Mouse (Mus musculus): ENCODE measurements around the gene Pam. TPM values are rescaled to one million over a fixed set of nuclear protein-coding genes. Genes with fewer than 3 reads are reported as not detected.

Pam gene
- polyA plus RNA-seq, 1 experiment from 2014 or later: 65.9 TPM

DNA sequence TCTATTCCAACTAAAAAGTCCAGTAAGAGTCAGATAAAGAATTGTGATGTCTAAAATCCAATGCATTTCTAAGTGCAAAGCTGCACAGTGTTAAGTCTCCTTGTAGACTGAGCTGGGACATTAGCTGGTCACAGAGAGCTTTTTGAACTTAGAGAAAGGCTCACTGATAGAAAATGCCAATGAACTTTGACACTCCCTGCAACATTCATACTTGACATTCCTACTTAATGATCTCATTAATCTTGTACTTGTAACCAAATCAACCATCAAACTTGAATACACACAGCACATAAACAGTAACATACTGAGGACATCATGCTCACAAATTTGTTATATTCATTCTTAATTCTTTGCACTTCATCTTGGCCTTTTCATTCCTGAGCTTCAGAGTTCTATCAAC, 335.6 kb downstream of the Pam start:
- Histone ChIP-seq H3K9ac (ENCODE audit: low read depth, low read length) (no peak overlapping the region), H3K9me3 (ENCODE audit: control insufficient read depth) (no peaks in the 10 kb centered on the region), H3K27ac (ENCODE audit: low read depth, low read length) (no peak overlapping the region), H3K27me3 (replicated peaks; ENCODE audit: control insufficient read depth, insufficient read depth, low read length) (no peaks in the 10 kb centered on the region), H3K36me3 (ENCODE audit: control insufficient read depth, insufficient read depth) (peaks cover 10% of the 10 kb centered on the region), H3K4me1 (replicated peaks; ENCODE audit: control insufficient read depth, insufficient read depth, low read length) (no peaks in the 10 kb centered on the region), H3K4me3 (ENCODE audit: low read depth, low read length) (no peak overlapping the region), H3K4me2 (replicated peaks; ENCODE audit: low read depth) (no peak overlapping the region)
- ATAC-seq: peak; percentile 49
- TF ChIP-seq CTCF (IDR thresholded peaks at IDR 0.05; ENCODE audit: low read depth): no peak

DNA sequence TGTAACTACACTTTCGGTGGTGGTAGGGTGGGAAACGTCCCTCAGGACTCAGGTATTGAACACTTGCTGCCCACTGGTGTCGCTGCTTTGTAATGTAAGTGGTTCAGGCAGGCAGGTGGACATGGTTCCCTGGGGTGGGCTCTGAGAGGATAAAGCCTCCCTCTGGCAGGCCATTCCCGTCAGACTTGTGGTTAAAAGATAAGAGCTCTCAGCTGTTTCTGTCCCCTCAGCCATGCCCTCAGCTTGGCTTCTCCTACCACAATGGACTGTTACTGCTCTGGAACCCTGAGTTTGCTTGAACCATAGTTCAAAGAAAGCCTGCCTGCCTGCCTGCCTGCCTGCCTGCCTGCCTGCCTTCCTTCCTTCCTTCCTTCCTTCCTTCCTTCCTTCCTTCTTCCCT, 341.1 kb downstream of the Pam start:
- WGBS: 81% methylated on average over 4 of the region's 4 CpGs
- no peak for TF ChIP-seq CTCF (IDR thresholded peaks at IDR 0.05; ENCODE audit: low read depth)

DNA sequence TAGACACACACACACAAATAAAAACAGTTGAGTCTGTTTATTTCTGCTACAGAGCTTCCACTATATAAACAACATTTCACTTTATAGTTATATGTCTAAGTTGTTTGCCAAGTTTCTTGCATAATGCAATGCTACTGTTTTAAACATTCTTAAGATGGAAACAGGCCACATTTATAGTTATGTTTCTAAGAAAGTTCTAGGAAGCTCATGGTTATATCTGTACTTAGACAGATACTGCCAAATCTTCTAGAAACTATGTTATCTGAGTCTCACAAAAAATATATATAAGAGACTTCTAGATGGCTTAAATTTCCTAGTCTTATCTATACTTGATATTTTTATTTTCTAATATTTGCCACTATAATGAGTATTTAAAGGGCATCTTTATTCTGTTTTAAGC, 342.2 kb downstream of the Pam start:
- no peak overlapping the region for H3K9ac ChIP-seq (ENCODE audit: low read depth, low read length)
- H3K9me3 ChIP-seq (ENCODE audit: control insufficient read depth): no peaks in the 10 kb centered on the region
- no peak overlapping the region for H3K4me3 ChIP-seq (ENCODE audit: low read depth, low read length)
- H3K27ac ChIP-seq (ENCODE audit: low read depth, low read length): no peak overlapping the region
- ATAC-seq: no peak
- peaks cover 31% of the 10 kb centered on the region for H3K36me3 ChIP-seq (ENCODE audit: control insufficient read depth, insufficient read depth)
- no peaks in the 10 kb centered on the region for H3K4me1 ChIP-seq (replicated peaks; ENCODE audit: control insufficient read depth, insufficient read depth, low read length)
- no peak for TF ChIP-seq CTCF (IDR thresholded peaks at IDR 0.05; ENCODE audit: low read depth)
- no peaks in the 10 kb centered on the region for H3K27me3 ChIP-seq (replicated peaks; ENCODE audit: control insufficient read depth, insufficient read depth, low read length)
- no peak overlapping the region for H3K4me2 ChIP-seq (replicated peaks; ENCODE audit: low read depth)

More for the DNA sequence above, 341.1 kb downstream of the Pam start:
- Histone ChIP-seq H3K4me1 (replicated peaks; ENCODE audit: control insufficient read depth, insufficient read depth, low read length) (no peaks in the 10 kb centered on the region), H3K4me2 (replicated peaks; ENCODE audit: low read depth) (no peak overlapping the region), H3K27ac (ENCODE audit: low read depth, low read length) (no peak overlapping the region), H3K36me3 (ENCODE audit: control insufficient read depth, insufficient read depth) (peaks cover 31% of the 10 kb centered on the region), H3K9me3 (ENCODE audit: control insufficient read depth) (no peaks in the 10 kb centered on the region), H3K9ac (ENCODE audit: low read depth, low read length) (no peak overlapping the region), H3K27me3 (replicated peaks; ENCODE audit: control insufficient read depth, insufficient read depth, low read length) (no peaks in the 10 kb centered on the region), H3K4me3 (ENCODE audit: low read depth, low read length) (no peak overlapping the region)
- no peak for ATAC-seq

DNA sequence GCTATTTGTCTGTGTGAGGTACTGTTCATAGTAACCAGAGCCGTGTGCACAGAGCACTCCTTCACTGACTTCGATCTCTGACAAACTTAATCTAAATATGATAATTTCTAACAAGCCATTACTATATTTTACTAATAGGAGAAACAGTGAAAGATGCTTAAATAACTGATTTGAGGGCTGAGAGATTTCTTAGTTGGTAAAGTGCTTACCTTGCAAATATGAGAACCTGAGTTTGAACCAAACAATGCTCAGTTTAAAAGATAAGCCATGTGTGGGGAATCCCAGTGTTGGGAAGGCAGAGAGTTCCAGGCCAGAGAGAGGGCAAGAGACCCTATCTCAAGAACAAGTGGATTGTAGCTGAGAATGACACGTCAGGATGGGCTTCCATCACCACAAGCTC, 347.3 kb downstream of the Pam start:
- WGBS: 88% methylated on average over 3 of the region's 3 CpGs
- TF ChIP-seq CTCF (IDR thresholded peaks at IDR 0.05; ENCODE audit: low read depth): no peak
- H3K27ac ChIP-seq (ENCODE audit: low read depth, low read length): no peak overlapping the region
- H3K36me3 ChIP-seq (ENCODE audit: control insufficient read depth, insufficient read depth): peaks cover 48% of the 10 kb centered on the region
- no peak overlapping the region for H3K9ac ChIP-seq (ENCODE audit: low read depth, low read length)
- no peaks in the 10 kb centered on the region for H3K4me1 ChIP-seq (replicated peaks; ENCODE audit: control insufficient read depth, insufficient read depth, low read length)
- ATAC-seq: no peak
- H3K27me3 ChIP-seq (replicated peaks; ENCODE audit: control insufficient read depth, insufficient read depth, low read length): no peaks in the 10 kb centered on the region
- no peak overlapping the region for H3K4me3 ChIP-seq (ENCODE audit: low read depth, low read length)
- H3K9me3 ChIP-seq (ENCODE audit: control insufficient read depth): no peaks in the 10 kb centered on the region
- no peak overlapping the region for H3K4me2 ChIP-seq (replicated peaks; ENCODE audit: low read depth)

DNA sequence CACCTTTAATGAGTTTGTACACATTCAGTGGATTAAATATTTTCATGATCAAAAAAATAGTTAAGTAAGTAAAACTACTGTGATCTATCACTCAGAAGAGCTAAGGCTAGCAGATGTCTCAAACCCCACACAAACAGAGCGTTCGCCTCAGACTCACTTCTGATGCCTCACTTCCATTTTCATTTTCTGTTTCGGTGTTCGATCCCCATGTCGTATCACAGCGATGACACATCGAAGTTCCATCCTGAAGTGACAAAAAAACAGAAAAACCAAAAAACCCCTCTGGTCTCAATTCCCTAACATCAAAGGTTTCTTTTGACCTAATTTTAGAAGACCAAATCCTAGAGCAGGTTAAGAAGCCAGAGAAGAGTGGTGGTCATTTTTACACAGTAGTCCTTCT, 349.2 kb downstream of the Pam start:
- Histone ChIP-seq H3K4me3 (ENCODE audit: low read depth, low read length) (no peak overlapping the region), H3K36me3 (ENCODE audit: control insufficient read depth, insufficient read depth) (peaks cover 50% of the 10 kb centered on the region), H3K27ac (ENCODE audit: low read depth, low read length) (no peak overlapping the region), H3K4me1 (replicated peaks; ENCODE audit: control insufficient read depth, insufficient read depth, low read length) (no peaks in the 10 kb centered on the region), H3K9ac (ENCODE audit: low read depth, low read length) (no peak overlapping the region), H3K4me2 (replicated peaks; ENCODE audit: low read depth) (no peak overlapping the region), H3K27me3 (replicated peaks; ENCODE audit: control insufficient read depth, insufficient read depth, low read length) (no peaks in the 10 kb centered on the region), H3K9me3 (ENCODE audit: control insufficient read depth) (no peaks in the 10 kb centered on the region)
- 94% methylated on average over 7 of the region's 7 CpGs for WGBS
- no peak for TF ChIP-seq CTCF (IDR thresholded peaks at IDR 0.05; ENCODE audit: low read depth)
- no peak for ATAC-seq

DNA sequence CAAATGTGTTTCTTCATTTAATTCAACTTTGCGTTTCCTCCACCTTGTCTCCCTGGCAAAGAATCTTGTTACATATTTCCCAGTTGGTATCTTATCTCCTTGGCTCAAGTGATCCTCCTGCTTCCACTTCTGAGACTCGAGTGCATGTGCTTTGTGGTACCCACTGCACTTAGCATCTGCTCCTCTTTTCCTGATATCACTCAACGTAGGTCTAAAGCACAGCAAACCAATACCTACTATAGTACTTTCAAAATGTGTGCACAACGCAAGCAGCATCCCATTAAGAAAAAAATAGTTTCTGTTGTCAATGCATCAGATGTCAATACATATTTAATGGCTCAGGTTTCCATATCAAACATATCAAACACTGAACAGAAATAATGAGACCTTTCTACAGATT, 349.7 kb downstream of the Pam start:
- no peak for TF ChIP-seq CTCF (IDR thresholded peaks at IDR 0.05; ENCODE audit: low read depth)
- WGBS: 84% methylated on average over 4 of the region's 4 CpGs
- Histone ChIP-seq H3K4me2 (replicated peaks; ENCODE audit: low read depth) (no peak overlapping the region), H3K27me3 (replicated peaks; ENCODE audit: control insufficient read depth, insufficient read depth, low read length) (no peaks in the 10 kb centered on the region), H3K36me3 (ENCODE audit: control insufficient read depth, insufficient read depth) (peaks cover 55% of the 10 kb centered on the region), H3K27ac (ENCODE audit: low read depth, low read length) (no peak overlapping the region), H3K4me1 (replicated peaks; ENCODE audit: control insufficient read depth, insufficient read depth, low read length) (no peaks in the 10 kb centered on the region), H3K9ac (ENCODE audit: low read depth, low read length) (no peak overlapping the region), H3K4me3 (ENCODE audit: low read depth, low read length) (no peak overlapping the region), H3K9me3 (ENCODE audit: control insufficient read depth) (no peaks in the 10 kb centered on the region)
- ATAC-seq: no peak
